Comparison of ENCODE assay signal across 18 mouse cellular contexts in the genomic region with DNA sequence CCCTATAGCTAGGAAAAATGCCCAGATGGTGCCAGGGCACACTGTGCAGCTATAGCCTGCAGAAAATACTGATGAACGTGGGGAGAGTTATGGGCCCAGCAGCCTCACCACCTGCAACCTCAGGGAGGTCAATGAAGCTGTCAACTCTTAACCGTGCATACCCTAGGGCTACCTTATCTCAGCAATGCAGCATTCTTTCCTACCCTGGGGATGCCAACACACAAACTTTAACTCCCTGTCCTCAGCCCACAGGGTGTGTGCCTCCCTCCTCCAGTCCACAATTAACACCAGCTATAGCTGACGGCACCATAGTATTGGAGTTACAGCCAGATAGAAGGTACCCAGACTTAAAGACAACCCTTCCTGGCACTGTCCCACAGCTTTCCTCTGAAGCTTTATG. TPM values are rescaled to one million over a fixed set of nuclear protein-coding genes. Genes with fewer than 3 reads are reported as not detected.
A peak's percentile ranks its signal among the peaks of the same experiment; 100 is the strongest.
DNase-seq lines count a peak whose midpoint lies in the region; ATAC-seq and TF ChIP-seq lines count a peak whose summit lies in the region.
"Had no signal": no experiment of that assay in that cellular context is flagged by ENCODE, and none has a peak within 500 bp of the region (broad histone marks: within the 10 kb centered on the region; RNA-seq: fewer than 3 reads in every experiment).

No protein-coding gene starts in this region.

- TF ChIP-seq EP300 in liver, postnatal 0 days (IDR thresholded peaks at IDR 0.05; ENCODE audit: low read depth), result no peak

- peak; percentile 64 for ATAC-seq in erythroblast, adult 5-6 weeks (replicated peaks; ENCODE audit: low FRiP score, poor library complexity, severe bottlenecking)
- peak; percentile 43 for ATAC-seq in liver, postnatal 0 days
- no peak for ATAC-seq in activated CD4-positive, CD25-positive, alpha-beta regulatory T cell, adult 4 months
- ATAC-seq: intestine, postnatal 0 days had no signal

- DNase-seq in layer of hippocampus, adult 2 months (ENCODE audit: low spot score in 2 of 2), result no peak
- no peak for DNase-seq in layer of hippocampus, adult 9-11 months
- DNase-seq in heart, postnatal 4 days, result peak; percentile 45
- DNase-seq in liver, postnatal 0 days, result peak; percentile 14
- DNase-seq in Muller cell, postnatal 12 days (ENCODE audit: inconsistent ontology term), result no peak
- no peak for DNase-seq in kidney, adult 11 months
- DNase-seq: cerebellum, adult 9-10 months; gastrocnemius, postnatal 25 days; kidney, postnatal 25 days; layer of hippocampus, postnatal 36 days; thymus, postnatal 14 days had no signal

- peak overlapping the region; percentile 23; the same call in 1 of the 2 replicates for H3K27ac ChIP-seq in layer of hippocampus, adult 2 months
- peak overlapping the region; percentile 16; the same call in 1 of the 2 replicates for H3K27ac ChIP-seq in liver, postnatal 0 days (ENCODE audit: low read depth)
- H3K27ac ChIP-seq: forebrain, embryonic 10.5 days; hindbrain, embryonic 14.5 days; limb, embryonic 10.5 days; lung, embryonic 15.5 days had no signal

- H3K9ac ChIP-seq in liver, postnatal 0 days (replicated peaks), result no peak overlapping the region
- H3K9ac ChIP-seq: hindbrain, embryonic 14.5 days; lung, embryonic 15.5 days had no signal

- peaks cover 4% of the 10 kb centered on the region; the same call in 1 of the 2 replicates for H3K36me3 ChIP-seq in liver, postnatal 0 days (replicated peaks; ENCODE audit: insufficient read depth, low read length)

- WGBS in liver, postnatal 0 days (ENCODE audit: insufficient replicate concordance), result 59% methylated on average over 3 of the region's 3 CpGs

- no peak overlapping the region for H3K4me3 ChIP-seq in layer of hippocampus, adult 2 months
- no peak overlapping the region for H3K4me3 ChIP-seq in liver, postnatal 0 days (ENCODE audit: low read depth, low read length)
- H3K4me3 ChIP-seq: forebrain, embryonic 10.5 days; limb, embryonic 10.5 days; lung, embryonic 15.5 days had no signal

- H3K9me3 ChIP-seq in liver, postnatal 0 days (ENCODE audit: low read length), result no peaks in the 10 kb centered on the region
- H3K9me3 ChIP-seq: forebrain, embryonic 10.5 days; limb, embryonic 10.5 days; lung, embryonic 15.5 days had no signal

- no peak overlapping the region for H3K4me2 ChIP-seq in liver, postnatal 0 days (ENCODE audit: low read depth, low read length)
- H3K4me2 ChIP-seq: hindbrain, embryonic 14.5 days; lung, embryonic 15.5 days had no signal

- H3K4me1 ChIP-seq in liver, postnatal 0 days (ENCODE audit: insufficient read depth), result peaks cover 13% of the 10 kb centered on the region
- H3K4me1 ChIP-seq: forebrain, embryonic 10.5 days; limb, embryonic 10.5 days; lung, embryonic 15.5 days had no signal

- H3K27me3 ChIP-seq in liver, postnatal 0 days (ENCODE audit: insufficient read depth, low read length), result no peaks in the 10 kb centered on the region
- H3K27me3 ChIP-seq: lung, embryonic 15.5 days had no signal

- TF ChIP-seq CTCF in layer of hippocampus, adult 2 months (conservative IDR thresholded peaks at IDR 0.05), result no peak
- TF ChIP-seq CTCF in liver, postnatal 0 days (IDR thresholded peaks at IDR 0.05; ENCODE audit: low read depth), result no peak

RNA-seq across cellular contexts. Expression of a gene that starts 20.7 kb away (rescaled TPM):
- total RNA-seq in layer of hippocampus, adult 2 months (2021), result 10 to 100 TPM; 83.1 to 85.1 TPM
- 4.0 and 7.5 TPM in 2 replicates for total RNA-seq in erythroblast, adult 5-6 weeks (2015; ENCODE audit: low replicate concordance)
- 7.5 and 8.1 TPM in 2 replicates for total RNA-seq in erythroblast, adult 5-6 weeks (2017; ENCODE audit: low replicate concordance)
- 10 to 100 TPM; 36.5 to 36.6 TPM for total RNA-seq in heart, postnatal 4 days (2021)
- polyA plus RNA-seq in liver, postnatal 0 days (2015; fragmentation: Nextera tagmentation; extraction: Ambion mirVana), result 12.6 and 14.7 TPM in 2 replicates
- polyA plus RNA-seq in activated CD4-positive, CD25-positive, alpha-beta regulatory T cell, adult 4 months (2017; shearing (Covaris generic)), result 10 to 100 TPM; 14.2 to 14.4 TPM

RNA-seq across cellular contexts. Expression of a gene that starts 43.0 kb away (rescaled TPM):
- 100 to 1,000 TPM; 226 to 243 TPM for total RNA-seq in layer of hippocampus, adult 2 months (2021)
- 39.9 and 43.4 TPM in 2 replicates for total RNA-seq in erythroblast, adult 5-6 weeks (2015; ENCODE audit: low replicate concordance)
- 59.3 and 64.1 TPM in 2 replicates for total RNA-seq in erythroblast, adult 5-6 weeks (2017; ENCODE audit: low replicate concordance)
- 10 to 100 TPM; 61.1 to 61.4 TPM for total RNA-seq in heart, postnatal 4 days (2021)
- polyA plus RNA-seq in liver, postnatal 0 days (2015; fragmentation: Nextera tagmentation; extraction: Ambion mirVana), result 27.8 and 33.8 TPM in 2 replicates
- polyA plus RNA-seq in activated CD4-positive, CD25-positive, alpha-beta regulatory T cell, adult 4 months (2017; shearing (Covaris generic)), result 10 to 100 TPM; 13.4 to 15.5 TPM

RNA-seq across cellular contexts. Expression of a gene that starts 43.9 kb away (rescaled TPM):
- 10 to 100 TPM; 13.6 to 13.7 TPM for total RNA-seq in layer of hippocampus, adult 2 months (2021)
- 0.58 and 1.7 TPM in 2 replicates for total RNA-seq in erythroblast, adult 5-6 weeks (2015; ENCODE audit: low replicate concordance)
- total RNA-seq in erythroblast, adult 5-6 weeks (2017; ENCODE audit: low replicate concordance), result 2.2 and 7.7 TPM in 2 replicates
- 10 to 100 TPM; 37.2 to 38.0 TPM for total RNA-seq in heart, postnatal 4 days (2021)
- polyA plus RNA-seq in liver, postnatal 0 days (2015; fragmentation: Nextera tagmentation; extraction: Ambion mirVana), result 72.2 and 77.0 TPM in 2 replicates
- polyA plus RNA-seq in activated CD4-positive, CD25-positive, alpha-beta regulatory T cell, adult 4 months (2017; shearing (Covaris generic)), result 1 to 10 TPM; 1.5 to 2.7 TPM

RNA-seq across cellular contexts. Expression of a gene that starts 44.0 kb away (rescaled TPM):
- total RNA-seq in layer of hippocampus, adult 2 months (2021), result 10 to 100 TPM; 38.7 TPM
- total RNA-seq in erythroblast, adult 5-6 weeks (2015; ENCODE audit: low replicate concordance), result 7.3 and 10.0 TPM in 2 replicates
- total RNA-seq in erythroblast, adult 5-6 weeks (2017; ENCODE audit: low replicate concordance), result 5.4 and 9.5 TPM in 2 replicates
- total RNA-seq in heart, postnatal 4 days (2021), result 10 to 100 TPM; 49.6 to 52.4 TPM
- 41.8 and 45.1 TPM in 2 replicates for polyA plus RNA-seq in liver, postnatal 0 days (2015; fragmentation: Nextera tagmentation; extraction: Ambion mirVana)
- polyA plus RNA-seq in activated CD4-positive, CD25-positive, alpha-beta regulatory T cell, adult 4 months (2017; shearing (Covaris generic)), result 10 to 100 TPM; 22.3 to 22.6 TPM

RNA-seq across cellular contexts. Expression of a gene that starts 51.7 kb away (rescaled TPM):
- 10 to 100 TPM; 23.4 to 25.1 TPM for total RNA-seq in layer of hippocampus, adult 2 months (2021)
- total RNA-seq in erythroblast, adult 5-6 weeks (2015; ENCODE audit: low replicate concordance), result 5.2 TPM in 1 of 2 replicates, not detected in the other
- 9.5 and 11.0 TPM in 2 replicates for total RNA-seq in erythroblast, adult 5-6 weeks (2017; ENCODE audit: low replicate concordance)
- 100 to 1,000 TPM; 229 to 230 TPM for total RNA-seq in heart, postnatal 4 days (2021)
- 5.1 and 6.6 TPM in 2 replicates for polyA plus RNA-seq in liver, postnatal 0 days (2015; fragmentation: Nextera tagmentation; extraction: Ambion mirVana)
- polyA plus RNA-seq in activated CD4-positive, CD25-positive, alpha-beta regulatory T cell, adult 4 months (2017; shearing (Covaris generic)), result 1 to 10 TPM; 8.3 to 8.7 TPM

Comparison
In these comparisons a context has a peak if more than half of its experiments do, and no peak if none do; other contexts are left out.
1. DNase-seq: peak in heart, postnatal 4 days (single experiment) and liver, postnatal 0 days (single experiment); none in layer of hippocampus, adult 2 months (0 of 2), layer of hippocampus, adult 9-11 months (single experiment), Muller cell, postnatal 12 days (single experiment) and kidney, adult 11 months (single experiment).
2. RNA of a gene that starts 20.7 kb away (total RNA-seq): 83.1 to 85.1 TPM in layer of hippocampus, adult 2 months and 36.5 to 36.6 TPM in heart, postnatal 4 days; 4.0 to 8.1 TPM in erythroblast, adult 5-6 weeks; every median in the first group is over 4 times any median in the second.